Comparison of ENCODE assay signal across 8 mouse cellular contexts in the genomic region with DNA sequence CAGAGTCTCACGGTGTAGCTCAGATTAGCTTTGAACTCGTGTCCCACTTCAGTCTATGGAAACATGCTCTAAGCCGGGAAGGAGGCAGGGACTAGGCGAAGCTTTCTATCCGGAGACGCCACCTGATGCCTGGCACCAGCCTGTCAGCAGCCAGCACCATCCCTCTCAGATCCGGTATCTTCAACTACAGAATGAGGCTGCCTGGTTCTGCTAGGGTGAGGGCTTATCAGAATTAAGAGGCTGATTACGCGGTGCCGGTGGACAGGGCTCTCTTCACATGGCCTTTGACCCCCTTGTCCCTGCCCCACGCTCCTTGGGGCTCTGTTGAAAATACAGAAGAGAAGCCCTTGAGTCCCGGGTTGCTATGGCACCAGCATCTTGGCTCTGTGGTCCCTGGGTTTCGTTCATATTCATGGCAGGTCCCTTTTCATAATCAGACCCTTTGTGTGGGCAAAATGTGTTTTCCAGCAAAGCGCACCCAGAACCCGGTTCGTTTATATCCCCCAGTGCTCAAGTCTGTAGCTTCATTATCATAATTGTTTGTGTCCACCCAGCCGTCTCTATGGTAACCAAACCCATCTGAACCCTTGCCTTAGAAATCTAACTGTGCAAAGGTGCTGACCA. TPM values are rescaled to one million over a fixed set of nuclear protein-coding genes. Genes with fewer than 3 reads are reported as not detected.
DNase-seq lines count a peak whose midpoint lies in the region; ATAC-seq and TF ChIP-seq lines count a peak whose summit lies in the region.

No protein-coding gene starts in this region.

- H3K4me2 ChIP-seq in forebrain, embryonic 16.5 days (ENCODE audit: low read length) = peak overlapping the region; percentile 82
- peak overlapping the region; percentile 83 for H3K4me2 ChIP-seq in stomach, embryonic 15.5 days

- H3K4me1 ChIP-seq in liver, adult 2 months (ENCODE audit: control insufficient read depth, insufficient read depth, low read length) = peaks cover 2% of the 10 kb centered on the region; the same call in 1 of the 2 replicates
- peaks cover 18% of the 10 kb centered on the region for H3K4me1 ChIP-seq in forebrain, embryonic 16.5 days (replicated peaks; ENCODE audit: control insufficient read depth, insufficient read depth, low read length)
- H3K4me1 ChIP-seq in stomach, embryonic 15.5 days = peaks cover 9% of the 10 kb centered on the region; the same call in 1 of the 2 replicates

- peak overlapping the region; percentile 22; the same call in 1 of the 2 replicates for H3K9ac ChIP-seq in liver, adult 2 months (ENCODE audit: low read depth, low read length)
- H3K9ac ChIP-seq in forebrain, embryonic 16.5 days (replicated peaks; ENCODE audit: low read depth, low read length) = peak overlapping the region; percentile 76
- H3K9ac ChIP-seq in stomach, embryonic 15.5 days = peak overlapping the region; percentile 22; the same call in 1 of the 2 replicates

- ATAC-seq in forebrain, embryonic 16.5 days = peak; percentile 59
- ATAC-seq in megakaryocyte-erythroid progenitor cell, adult 5-6 weeks (replicated peaks; ENCODE audit: low FRiP score, low TSS enrichment, poor library complexity, severe bottlenecking) = peak; percentile 48
- ATAC-seq in stomach, embryonic 15.5 days (ENCODE audit: insufficient read depth, low FRiP score, low read depth) = 0 out of 2 replicates have a peak, but pooled peaks have one; percentile 14

- no peak for TF ChIP-seq CTCF in liver, adult 2 months (IDR thresholded peaks at IDR 0.05; ENCODE audit: low read depth, low read length)

- H3K27me3 ChIP-seq in liver, adult 2 months (ENCODE audit: control insufficient read depth, insufficient read depth, low read length) = no peaks in the 10 kb centered on the region
- no peaks in the 10 kb centered on the region for H3K27me3 ChIP-seq in forebrain, embryonic 16.5 days (replicated peaks; ENCODE audit: control insufficient read depth, insufficient read depth, low read length)
- H3K27me3 ChIP-seq in stomach, embryonic 15.5 days (replicated peaks) = no peaks in the 10 kb centered on the region

- no peak overlapping the region for H3K27ac ChIP-seq in liver, adult 2 months (replicated peaks; ENCODE audit: insufficient read depth, low read depth, low read length)
- peak overlapping the region; percentile 83 for H3K27ac ChIP-seq in forebrain, embryonic 16.5 days (ENCODE audit: low read length)
- no peak overlapping the region; the same call in 1 of the 2 replicates for H3K27ac ChIP-seq in stomach, embryonic 15.5 days

- DNase-seq in liver, adult 2 months (ENCODE audit: extremely low read depth, low read depth, low spot score) = peak; percentile 10
- no peak for DNase-seq in liver
- DNase-seq in cerebellum, adult 18-20 months = peak; percentile 13 to 44
- peak; percentile 64 to 81 for DNase-seq in layer of hippocampus, postnatal 14 days (ENCODE audit: low spot score in 2 of 2)
- no peak for DNase-seq in gastrocnemius, adult 8-10 months (ENCODE audit: low spot score in 2 of 2)

- no peak for TF ChIP-seq POLR2A in liver, adult 2 months (IDR thresholded peaks at IDR 0.05; ENCODE audit: extremely low read depth, insufficient read depth, low read length)

- H3K4me3 ChIP-seq in liver, adult 2 months (ENCODE audit: insufficient read depth, low read depth, low read length) = peak overlapping the region; percentile 70
- peak overlapping the region; percentile 74 for H3K4me3 ChIP-seq in forebrain, embryonic 16.5 days (replicated peaks; ENCODE audit: low read length)
- peak overlapping the region; percentile 79 for H3K4me3 ChIP-seq in stomach, embryonic 15.5 days (replicated peaks)

- no peaks in the 10 kb centered on the region for H3K9me3 ChIP-seq in forebrain, embryonic 16.5 days (ENCODE audit: control insufficient read depth, low read length)
- H3K9me3 ChIP-seq in stomach, embryonic 15.5 days = no peaks in the 10 kb centered on the region

- 31% methylated on average over 17 of the region's 17 CpGs for WGBS in liver, adult 2 months
- WGBS in forebrain, embryonic 16.5 days = 2% methylated on average over 17 of the region's 17 CpGs
- 22% methylated on average over 17 of the region's 17 CpGs for WGBS in stomach, embryonic 15.5 days

- H3K79me2 ChIP-seq in liver, adult 2 months (ENCODE audit: control insufficient read depth, insufficient read depth, low read length) = no peaks in the 10 kb centered on the region

- H3K36me3 ChIP-seq in liver, adult 2 months (ENCODE audit: control insufficient read depth, insufficient read depth, low read length) = peaks cover 3% of the 10 kb centered on the region; the same call in 1 of the 2 replicates
- H3K36me3 ChIP-seq in forebrain, embryonic 16.5 days (ENCODE audit: control insufficient read depth, insufficient read depth) = peaks cover 8% of the 10 kb centered on the region; the same call in 1 of the 2 replicates
- peaks cover 16% of the 10 kb centered on the region for H3K36me3 ChIP-seq in stomach, embryonic 15.5 days

RNA-seq across cellular contexts. Expression of gene Trp53rka, which starts 0.6 kb away (rescaled TPM):
- total RNA-seq in liver, adult 2 months (2014; rRNA removed) = 4.1 and 5.6 TPM in 2 replicates
- polyA plus RNA-seq in liver, adult 2 months (2012; rRNA removed) = 9.3 and 11.3 TPM in 2 replicates
- 44.7 and 44.8 TPM in 2 replicates for polyA plus RNA-seq in forebrain, embryonic 16.5 days (2015; fragmentation: Nextera tagmentation; extraction: Ambion mirVana)
- 10 to 100 TPM; 16.8 to 19.9 TPM for total RNA-seq in layer of hippocampus, postnatal 14 days (2021)
- 11.4 and 18.9 TPM in 2 replicates for total RNA-seq in megakaryocyte-erythroid progenitor cell, adult 5-6 weeks (2014; fragmentation: Nextera tagmentation)
- total RNA-seq in megakaryocyte-erythroid progenitor cell, adult 5-6 weeks (2017) = 6.4 and 11.6 TPM in 2 replicates
- polyA plus RNA-seq in stomach, embryonic 15.5 days (2015; fragmentation: Nextera tagmentation; extraction: Ambion mirVana) = 32.7 and 32.8 TPM in 2 replicates
- 10 to 100 TPM in 3 of 4 experiments, 1 to 10 TPM in 1; 9.2 to 11.5 (median 10.4) TPM for total RNA-seq in gastrocnemius, adult 8-10 months (2022)

RNA-seq across cellular contexts. Expression of gene Slc2a10, which starts 9.9 kb away (rescaled TPM):
- 0.09 and 0.13 TPM in 2 replicates for total RNA-seq in liver, adult 2 months (2014; rRNA removed)
- polyA plus RNA-seq in liver, adult 2 months (2012; rRNA removed) = 0.11 and 0.22 TPM in 2 replicates
- polyA plus RNA-seq in forebrain, embryonic 16.5 days (2015; fragmentation: Nextera tagmentation; extraction: Ambion mirVana) = 2.5 and 2.8 TPM in 2 replicates
- 1 to 10 TPM; 1.0 to 1.1 TPM for total RNA-seq in layer of hippocampus, postnatal 14 days (2021)
- total RNA-seq in megakaryocyte-erythroid progenitor cell, adult 5-6 weeks (2014; fragmentation: Nextera tagmentation) = not detected in 2 replicates
- not detected in 2 replicates for total RNA-seq in megakaryocyte-erythroid progenitor cell, adult 5-6 weeks (2017)
- 7.2 and 8.1 TPM in 2 replicates for polyA plus RNA-seq in stomach, embryonic 15.5 days (2015; fragmentation: Nextera tagmentation; extraction: Ambion mirVana)
- total RNA-seq in gastrocnemius, adult 8-10 months (2022) = 1 to 10 TPM in 2 of 4 experiments, under 1 TPM in 2; 0.68 to 1.5 (median 1.0) TPM

RNA-seq across cellular contexts. Expression of gene Slc13a3, which starts 20.7 kb away (rescaled TPM):
- total RNA-seq in liver, adult 2 months (2014; rRNA removed) = 8.2 and 8.3 TPM in 2 replicates
- 16.1 and 28.1 TPM in 2 replicates for polyA plus RNA-seq in liver, adult 2 months (2012; rRNA removed)
- polyA plus RNA-seq in forebrain, embryonic 16.5 days (2015; fragmentation: Nextera tagmentation; extraction: Ambion mirVana) = 6.5 and 9.7 TPM in 2 replicates
- 10 to 100 TPM; 13.0 to 19.6 TPM for total RNA-seq in layer of hippocampus, postnatal 14 days (2021)
- total RNA-seq in megakaryocyte-erythroid progenitor cell, adult 5-6 weeks (2014; fragmentation: Nextera tagmentation) = not detected in 2 replicates
- not detected in 2 replicates for total RNA-seq in megakaryocyte-erythroid progenitor cell, adult 5-6 weeks (2017)
- polyA plus RNA-seq in stomach, embryonic 15.5 days (2015; fragmentation: Nextera tagmentation; extraction: Ambion mirVana) = 0.89 and 1.0 TPM in 2 replicates
- total RNA-seq in gastrocnemius, adult 8-10 months (2022) = under 1 TPM in 1 of 4 experiments, not detected in 3; 0.16 TPM

Comparison
In these comparisons a context has a peak if more than half of its experiments do, and no peak if none do; other contexts are left out.
1. DNase-seq: peak in liver, adult 2 months (single experiment), cerebellum, adult 18-20 months (2 of 2) and layer of hippocampus, postnatal 14 days (2 of 2); none in liver (single experiment) and gastrocnemius, adult 8-10 months (0 of 2).
2. H3K9ac ChIP-seq: peak in every context shown above with its lines; median percentile 76 in forebrain, embryonic 16.5 days; 22 in liver, adult 2 months; 22 in stomach, embryonic 15.5 days.
3. Peak in every context shown above with its lines, with median percentiles within 50 percentile points of each other: H3K4me3 ChIP-seq and ATAC-seq.